Mouse (Mus musculus): ENCODE results near the gene Sptlc3.

Gene Sptlc3

GRCm38 (mm10) chr2:139634506-139634905, 140.8 kb downstream of the Sptlc3 start:
- DNase-seq (ENCODE audit: extremely low spot score, low spot score) = no peak

DNA sequence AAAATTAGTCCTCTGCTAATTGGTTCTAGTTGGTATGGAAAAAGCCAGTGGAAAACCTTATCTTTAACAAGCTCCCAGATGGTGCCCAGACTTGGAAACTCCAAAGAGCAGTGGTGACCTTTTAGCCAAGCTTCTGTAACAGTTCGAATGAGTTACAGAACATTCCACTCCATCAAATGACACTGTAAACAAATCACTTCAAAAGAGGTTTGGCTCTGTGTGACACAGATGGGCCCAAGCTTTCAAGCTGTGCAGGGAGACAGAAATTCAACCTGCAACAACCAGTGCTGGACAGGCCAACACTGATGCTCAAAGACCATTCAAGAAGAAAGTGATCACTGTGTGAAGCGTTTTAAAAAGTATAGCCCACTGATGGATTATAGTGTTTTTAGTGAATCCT, 144.1 kb downstream of the Sptlc3 start:
- no peak for DNase-seq (ENCODE audit: extremely low spot score, low spot score)

DNA sequence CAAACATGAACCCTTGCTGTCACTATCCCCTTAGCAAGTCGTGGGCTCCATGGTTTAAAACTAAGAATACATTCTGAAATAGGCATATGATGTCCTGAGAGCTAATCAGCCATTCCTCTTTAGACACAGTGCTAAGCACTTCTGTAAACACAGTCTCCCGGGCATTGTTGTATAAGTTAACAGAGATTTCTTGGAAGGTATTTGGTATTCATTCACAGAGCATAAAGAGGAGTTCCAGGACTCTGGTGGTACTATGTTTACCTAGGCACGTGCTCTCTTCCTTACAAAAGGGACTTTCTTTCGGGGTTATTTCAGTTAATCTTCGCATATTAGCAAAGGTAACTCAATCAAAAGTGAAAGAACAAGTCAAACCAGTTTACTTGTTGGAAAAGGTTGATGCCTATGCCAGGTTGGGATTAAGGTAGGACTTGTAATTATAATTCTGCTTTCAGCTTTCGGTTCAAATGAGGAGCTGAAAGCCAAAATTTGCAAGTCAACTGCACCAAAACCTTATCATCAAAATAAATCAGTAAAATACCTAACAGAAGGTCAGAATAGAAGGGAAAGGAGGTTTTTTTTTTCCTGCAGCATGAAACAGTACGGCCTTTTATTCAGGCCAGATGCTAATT, 148.2 kb downstream of the Sptlc3 start:
- DNase-seq (ENCODE audit: extremely low spot score, low spot score) = no peak

- DNase-seq (ENCODE audit: extremely low spot score, low spot score) = no peak
These were observed 155.8 kb downstream of the Sptlc3 start for GRCm38 (mm10) chr2:139649518-139649917.

DNA sequence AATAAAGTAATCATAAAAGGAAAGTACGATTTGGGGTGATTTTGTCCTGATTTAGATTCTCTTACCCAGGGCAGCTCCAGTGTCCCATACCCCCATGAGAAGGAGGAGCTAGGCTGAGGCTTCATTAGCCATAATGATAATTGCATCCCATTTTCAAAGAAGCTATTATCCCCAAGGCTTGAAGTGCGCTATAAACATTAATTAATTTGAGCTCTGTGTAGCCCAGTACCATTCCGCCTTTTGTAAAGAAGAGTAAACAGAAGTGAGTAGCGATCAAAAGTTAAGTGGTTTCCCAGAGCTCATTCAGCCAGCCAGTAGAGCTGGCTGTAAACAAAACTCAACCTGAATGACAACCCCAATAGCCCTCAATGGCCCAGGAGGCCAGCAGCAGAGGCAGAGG, 163.0 kb downstream of the Sptlc3 start:
- DNase-seq (ENCODE audit: extremely low spot score, low spot score) = no peak

DNA sequence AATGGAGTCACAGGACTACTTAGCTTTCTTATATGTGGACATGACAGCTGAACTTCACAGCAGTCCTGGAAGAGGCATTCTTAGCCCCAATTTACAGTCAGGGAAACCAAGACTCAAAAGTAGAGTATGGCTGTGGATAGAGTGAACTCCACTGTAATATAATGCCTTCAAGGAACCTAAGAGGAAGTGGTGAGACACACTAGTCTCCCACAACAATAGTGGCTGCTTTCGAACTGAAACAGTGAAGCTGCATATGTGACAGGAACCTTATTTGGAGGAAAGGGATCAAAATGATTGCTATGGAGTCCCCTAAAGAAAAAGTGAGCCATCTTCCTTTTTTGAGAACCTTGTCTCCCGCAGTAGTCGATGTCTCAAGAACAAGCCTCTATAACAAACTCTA, 178.1 kb downstream of the Sptlc3 start:
- DNase-seq (ENCODE audit: extremely low spot score, low spot score) = no peak

- no peak for DNase-seq (ENCODE audit: extremely low spot score, low spot score)
These were observed 178.7 kb downstream of the Sptlc3 start for GRCm38 (mm10) chr2:139672371-139672770.

- DNase-seq (ENCODE audit: extremely low spot score, low spot score) = peak; percentile 75
These were observed 183.5 kb downstream of the Sptlc3 start for GRCm38 (mm10) chr2:139677065-139677762.

DNA sequence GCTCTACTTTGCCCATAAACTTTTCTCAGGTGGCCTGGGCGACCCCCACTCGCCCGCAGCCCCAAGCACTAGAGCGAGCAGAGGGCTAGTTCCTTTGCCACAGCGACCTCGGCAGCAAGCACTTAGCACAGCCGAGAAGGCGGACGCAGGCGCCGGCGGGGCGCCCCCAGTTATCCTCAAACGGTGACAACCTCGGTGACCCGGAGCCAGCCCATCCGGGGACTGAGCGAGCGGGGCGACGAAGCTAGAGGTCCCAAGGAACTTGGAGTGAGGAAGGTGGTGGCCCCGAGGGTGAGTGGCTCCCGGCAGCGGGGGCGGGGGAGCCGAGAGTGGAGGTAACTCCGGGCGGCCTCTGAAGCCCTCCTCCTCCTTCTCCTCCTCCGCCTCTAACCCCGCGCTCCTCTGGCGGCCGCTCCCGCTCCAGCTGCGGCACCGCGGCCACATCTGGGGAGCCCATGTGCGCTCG, 184.1 kb downstream of the Sptlc3 start, which contains the start of gene Ism1:
Gene Ism1 (plus strand): TSS at position 370 of the 466 bp plus-strand sequence.
- peak; percentile 85 for DNase-seq (ENCODE audit: extremely low spot score, low spot score)

DNA sequence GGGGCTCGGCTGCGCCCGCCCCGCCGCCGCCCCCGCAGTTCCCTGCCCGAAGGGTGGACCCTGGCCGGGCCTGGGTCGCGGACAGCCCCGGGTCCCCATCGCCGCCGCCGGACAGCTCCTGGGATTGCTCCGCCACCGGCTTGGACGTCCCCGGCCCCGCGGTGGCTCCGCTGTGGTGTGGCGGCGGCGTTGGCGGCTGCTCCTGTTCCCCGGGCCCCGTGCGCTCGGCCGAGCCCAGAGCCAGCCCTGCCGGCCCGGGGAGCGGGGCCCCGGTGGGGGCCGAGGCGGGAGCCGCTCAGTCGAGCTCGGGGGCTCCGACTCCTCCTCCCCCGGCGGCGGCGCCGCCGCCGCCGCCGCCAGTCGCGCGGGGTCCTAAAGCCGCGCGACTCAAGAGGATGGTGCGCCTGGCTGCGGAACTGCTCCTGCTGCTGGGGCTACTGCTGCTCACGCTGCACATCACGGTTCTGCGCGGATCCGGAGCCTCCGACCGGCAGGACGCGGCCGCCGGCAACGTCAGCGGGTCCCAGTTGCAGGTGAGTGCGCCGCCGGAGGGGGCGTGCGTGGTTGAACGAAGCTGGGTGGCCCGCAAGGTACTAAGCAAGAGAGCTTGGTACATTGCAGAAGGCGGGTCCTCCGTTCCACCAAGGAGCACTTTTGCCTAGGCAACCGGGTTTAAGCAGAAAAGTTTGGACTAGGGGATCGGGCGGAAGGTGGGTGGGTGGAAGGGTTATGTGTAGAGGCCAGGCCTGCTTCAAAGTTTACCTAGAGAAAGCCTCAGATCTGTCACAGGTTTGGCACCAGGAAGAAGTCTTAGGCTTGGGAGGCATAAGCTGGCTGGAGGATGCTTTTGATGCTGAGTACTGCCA, 184.8 kb downstream of the Sptlc3 start:
- peak; percentile 83 for DNase-seq (ENCODE audit: extremely low spot score, low spot score)

DNA sequence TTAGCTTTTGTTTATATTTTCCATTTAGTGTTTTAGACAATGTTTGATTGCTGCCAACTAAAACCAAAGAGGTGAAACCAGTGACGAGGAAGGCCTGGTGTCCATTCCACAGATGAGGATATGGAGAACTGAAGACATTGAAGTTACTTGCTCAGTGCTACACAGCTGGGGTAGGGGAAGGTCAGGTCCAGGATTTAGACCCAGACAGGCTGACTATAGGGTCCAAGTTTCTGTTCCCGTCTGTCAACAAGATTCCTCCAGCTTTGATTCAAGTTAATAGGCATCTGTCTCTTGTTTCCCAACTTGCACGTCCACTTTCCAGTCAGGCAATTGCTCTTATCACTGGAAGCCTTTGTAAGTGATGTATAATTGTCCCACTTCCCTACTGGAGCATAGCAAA, 188.8 kb downstream of the Sptlc3 start:
- no peak for DNase-seq (ENCODE audit: extremely low spot score, low spot score)
